Mouse (Mus musculus): Measurements from ENCODE around the gene Fastkd1.

- TF ChIP-seq CTCF (IDR thresholded peaks at IDR 0.05 in 2 of 3, conservative IDR thresholded peaks at IDR 0.05 in 1 of 3; ENCODE audit: control insufficient read depth in 1 of 3, insufficient read depth in 1 of 3, low read depth in 2 of 3, low read length in 3 of 3, poor library complexity in 1 of 3, severe bottlenecking in 1 of 3): no peak
- TF ChIP-seq CHD2 (IDR thresholded peaks at IDR 0.05; ENCODE audit: low read length): no peak
- TF ChIP-seq ETS1 (IDR thresholded peaks at IDR 0.05; ENCODE audit: low read depth, low read length): no peak
- TF ChIP-seq POLR2AphosphoS5 (IDR thresholded peaks at IDR 0.05; ENCODE audit: borderline replicate concordance, low read depth, low read length): no peak
- no peak for TF ChIP-seq POLR2A (IDR thresholded peaks at IDR 0.05; ENCODE audit: control insufficient read depth in 1 of 2, insufficient read depth in 1 of 2, low read depth in 1 of 2, low read length in 2 of 2, poor library complexity in 1 of 2)
Observed at GRCm38 (mm10) chr2:69712171-69712570, 1.1 kb downstream of the Fastkd1 start.

All from MEL (cell line).